20 mouse cellular contexts compared by ENCODE assay signal in genomic region chr2:74391064-74391463, GRCm38 (mm10).
"Had no signal": no experiment of that assay in that cellular context is flagged by ENCODE, and none has a peak within 500 bp of the region (broad histone marks: within the 10 kb centered on the region; RNA-seq: fewer than 3 reads in every experiment).

No protein-coding gene starts in this region.

- H3K9ac ChIP-seq: liver, embryonic 13.5 days; midbrain, embryonic 13.5 days had no signal

- H3K4me3 ChIP-seq: layer of hippocampus, adult 2 months; left cerebral cortex, adult 2 months; liver, embryonic 13.5 days; midbrain, embryonic 13.5 days had no signal

- H3K27me3 ChIP-seq: liver, embryonic 13.5 days; midbrain, embryonic 13.5 days had no signal

- H3K4me1 ChIP-seq: liver, embryonic 13.5 days; midbrain, embryonic 13.5 days had no signal

- H3K9me3 ChIP-seq: liver, embryonic 13.5 days; midbrain, embryonic 13.5 days had no signal

- ATAC-seq: hindbrain, postnatal 0 days; inflammation-experienced regulatory T-cells, adult 6 months; intestine, embryonic 16.5 days; midbrain, embryonic 13.5 days; midbrain, embryonic 16.5 days had no signal

- H3K4me2 ChIP-seq: liver, embryonic 13.5 days; midbrain, embryonic 13.5 days had no signal

- H3K27ac ChIP-seq: hindbrain, postnatal 0 days; layer of hippocampus, adult 2 months; left cerebral cortex, adult 2 months; liver, embryonic 13.5 days; midbrain, embryonic 13.5 days; stomach, postnatal 0 days had no signal

- H3K36me3 ChIP-seq: liver, embryonic 13.5 days; midbrain, embryonic 13.5 days had no signal

- DNase-seq: kidney, adult 18-20 months; kidney, adult 9 months; kidney, postnatal 14 days; kidney, postnatal 4 days; layer of hippocampus, postnatal 36 days; liver, embryonic 13.5 days; right cerebral cortex, adult 18-20 months; right cerebral cortex, postnatal 14 days; right cerebral cortex, postnatal 4 days; thymus, adult 2 months; thymus, postnatal 14 days; thymus, postnatal 4 days had no signal
